Mouse (Mus musculus): Measurements from ENCODE around the gene Map3k4. TPM values are rescaled to one million over a fixed set of nuclear protein-coding genes. Genes with fewer than 3 reads are reported as not detected.

Gene Map3k4
- polyA plus RNA-seq, 1 experiment from 2014 or later: 39.7 TPM

- Histone ChIP-seq H3K4me3 (ENCODE audit: low read length) (no peak overlapping the region), H3K9ac (ENCODE audit: low read depth, low read length) (no peak overlapping the region), H3K4me2 (ENCODE audit: low read length) (no peak overlapping the region), H3K36me3 (ENCODE audit: control insufficient read depth, insufficient read depth, low read length) (peaks cover 48% of the 10 kb centered on the region), H3K27ac (ENCODE audit: low read depth, low read length) (no peak overlapping the region), H3K27me3 (replicated peaks; ENCODE audit: control insufficient read depth, insufficient read depth, low read length) (no peaks in the 10 kb centered on the region), H3K4me1 (ENCODE audit: control insufficient read depth, insufficient read depth, low read depth, low read length) (no peaks in the 10 kb centered on the region), H3K9me3 (ENCODE audit: control insufficient read depth, low read length) (peaks cover 5% of the 10 kb centered on the region; the same call in 1 of the 2 replicates)
- 95% methylated on average over 19 of the region's 19 CpGs for WGBS
- ATAC-seq: no peak
Measured at GRCm38 (mm10) chr17:12249783-12250504, 68.7 kb downstream of the Map3k4 start.

- Histone ChIP-seq H3K4me2 (ENCODE audit: low read length) (no peak overlapping the region), H3K9ac (ENCODE audit: low read depth, low read length) (no peak overlapping the region), H3K9me3 (ENCODE audit: control insufficient read depth, low read length) (no peaks in the 10 kb centered on the region), H3K27ac (ENCODE audit: low read depth, low read length) (no peak overlapping the region), H3K4me3 (ENCODE audit: low read length) (no peak overlapping the region), H3K36me3 (ENCODE audit: control insufficient read depth, insufficient read depth, low read length) (peaks cover 21% of the 10 kb centered on the region), H3K27me3 (replicated peaks; ENCODE audit: control insufficient read depth, insufficient read depth, low read length) (no peaks in the 10 kb centered on the region), H3K4me1 (ENCODE audit: control insufficient read depth, insufficient read depth, low read depth, low read length) (no peaks in the 10 kb centered on the region)
- no peak for ATAC-seq
- WGBS: 96% methylated on average over 3 of the region's 3 CpGs
Measured at GRCm38 (mm10) chr17:12240701-12241100, 77.9 kb downstream of the Map3k4 start.

GRCm38 (mm10) chr17:12232724-12233123 is 85.9 kb downstream of the Map3k4 start:
- peaks cover 35% of the 10 kb centered on the region for H3K36me3 ChIP-seq (ENCODE audit: control insufficient read depth, insufficient read depth, low read length)
- whole genome bisulfite sequencing: 96% methylated on average over 6 of the region's 6 CpGs

GRCm38 (mm10) chr17:12231087-12231486 is 87.5 kb downstream of the Map3k4 start:
- H3K27ac ChIP-seq (ENCODE audit: low read depth, low read length): no peak overlapping the region
- H3K4me2 ChIP-seq (ENCODE audit: low read length): no peak overlapping the region
- no peaks in the 10 kb centered on the region for H3K9me3 ChIP-seq (ENCODE audit: control insufficient read depth, low read length)
- no peak overlapping the region for H3K4me3 ChIP-seq (ENCODE audit: low read length)
- peaks cover 42% of the 10 kb centered on the region for H3K36me3 ChIP-seq (ENCODE audit: control insufficient read depth, insufficient read depth, low read length)
- no peak for ATAC-seq
- no peaks in the 10 kb centered on the region; the same call in 1 of the 2 replicates for H3K4me1 ChIP-seq (ENCODE audit: control insufficient read depth, insufficient read depth, low read depth, low read length)
- WGBS: 94% methylated on average over 7 of the region's 7 CpGs
- H3K27me3 ChIP-seq (replicated peaks; ENCODE audit: control insufficient read depth, insufficient read depth, low read length): no peaks in the 10 kb centered on the region
- no peak overlapping the region for H3K9ac ChIP-seq (ENCODE audit: low read depth, low read length)

More at GRCm38 (mm10) chr17:12232724-12233123, 85.9 kb downstream of the Map3k4 start:
- no peaks in the 10 kb centered on the region; the same call in 1 of the 2 replicates for H3K4me1 ChIP-seq (ENCODE audit: control insufficient read depth, insufficient read depth, low read depth, low read length)
- H3K9ac ChIP-seq (ENCODE audit: low read depth, low read length): no peak overlapping the region
- ATAC-seq: no peak
- no peak overlapping the region for H3K4me3 ChIP-seq (ENCODE audit: low read length)
- no peaks in the 10 kb centered on the region for H3K27me3 ChIP-seq (replicated peaks; ENCODE audit: control insufficient read depth, insufficient read depth, low read length)
- no peaks in the 10 kb centered on the region for H3K9me3 ChIP-seq (ENCODE audit: control insufficient read depth, low read length)
- no peak overlapping the region for H3K4me2 ChIP-seq (ENCODE audit: low read length)
- no peak overlapping the region for H3K27ac ChIP-seq (ENCODE audit: low read depth, low read length)

- H3K4me2 ChIP-seq (ENCODE audit: low read length): no peak overlapping the region
- no peaks in the 10 kb centered on the region for H3K9me3 ChIP-seq (ENCODE audit: control insufficient read depth, low read length)
- H3K4me1 ChIP-seq (ENCODE audit: control insufficient read depth, insufficient read depth, low read depth, low read length): peaks cover 1% of the 10 kb centered on the region; the same call in 1 of the 2 replicates
- H3K27ac ChIP-seq (ENCODE audit: low read depth, low read length): peak overlapping the region; percentile 50
- no peaks in the 10 kb centered on the region for H3K27me3 ChIP-seq (replicated peaks; ENCODE audit: control insufficient read depth, insufficient read depth, low read length)
- H3K36me3 ChIP-seq (ENCODE audit: control insufficient read depth, insufficient read depth, low read length): peaks cover 34% of the 10 kb centered on the region
- WGBS: 69% methylated on average over 6 of the region's 6 CpGs
- H3K4me3 ChIP-seq (ENCODE audit: low read length): no peak overlapping the region
- peak; percentile 87 for ATAC-seq
- no peak overlapping the region for H3K9ac ChIP-seq (ENCODE audit: low read depth, low read length)
Measured at GRCm38 (mm10) chr17:12230167-12230566, 88.4 kb downstream of the Map3k4 start.

GRCm38 (mm10) chr17:12229756-12230155 is 88.8 kb downstream of the Map3k4 start:
- 87% methylated on average over 9 of the region's 9 CpGs for whole genome bisulfite sequencing
- H3K9ac ChIP-seq (ENCODE audit: low read depth, low read length): no peak overlapping the region
- H3K4me1 ChIP-seq (ENCODE audit: control insufficient read depth, insufficient read depth, low read depth, low read length): peaks cover 3% of the 10 kb centered on the region; the same call in 1 of the 2 replicates
- no peak overlapping the region for H3K4me3 ChIP-seq (ENCODE audit: low read length)
- no peak overlapping the region for H3K4me2 ChIP-seq (ENCODE audit: low read length)
- H3K27ac ChIP-seq (ENCODE audit: low read depth, low read length): peak overlapping the region; percentile 45
- H3K9me3 ChIP-seq (ENCODE audit: control insufficient read depth, low read length): no peaks in the 10 kb centered on the region
- peaks cover 30% of the 10 kb centered on the region for H3K36me3 ChIP-seq (ENCODE audit: control insufficient read depth, insufficient read depth, low read length)
- 0 out of 2 replicates have a peak, but pooled peaks have one; percentile 26 for ATAC-seq
- no peaks in the 10 kb centered on the region for H3K27me3 ChIP-seq (replicated peaks; ENCODE audit: control insufficient read depth, insufficient read depth, low read length)

GRCm38 (mm10) chr17:12228471-12228870 is 90.1 kb downstream of the Map3k4 start:
- Histone ChIP-seq H3K36me3 (ENCODE audit: control insufficient read depth, insufficient read depth, low read length) (peaks cover 23% of the 10 kb centered on the region), H3K4me3 (ENCODE audit: low read length) (no peak overlapping the region), H3K9ac (ENCODE audit: low read depth, low read length) (no peak overlapping the region), H3K9me3 (ENCODE audit: control insufficient read depth, low read length) (no peaks in the 10 kb centered on the region), H3K4me1 (ENCODE audit: control insufficient read depth, insufficient read depth, low read depth, low read length) (peaks cover 6% of the 10 kb centered on the region), H3K27me3 (replicated peaks; ENCODE audit: control insufficient read depth, insufficient read depth, low read length) (no peaks in the 10 kb centered on the region), H3K27ac (ENCODE audit: low read depth, low read length) (no peak overlapping the region), H3K4me2 (ENCODE audit: low read length) (no peak overlapping the region)
- ATAC-seq: no peak
- 99% methylated on average over 7 of the region's 7 CpGs for WGBS

GRCm38 (mm10) chr17:12228001-12228400 is 90.6 kb downstream of the Map3k4 start:
- H3K9ac ChIP-seq (ENCODE audit: low read depth, low read length): no peak overlapping the region
- 83% methylated on average over 10 of the region's 10 CpGs for WGBS

GRCm38 (mm10) chr17:12226551-12226950 is 92.0 kb downstream of the Map3k4 start:
- H3K4me2 ChIP-seq (ENCODE audit: low read length): no peak overlapping the region
- no peak overlapping the region for H3K27ac ChIP-seq (ENCODE audit: low read depth, low read length)
- no peaks in the 10 kb centered on the region for H3K9me3 ChIP-seq (ENCODE audit: control insufficient read depth, low read length)
- H3K36me3 ChIP-seq (ENCODE audit: control insufficient read depth, insufficient read depth, low read length): peaks cover 20% of the 10 kb centered on the region
- H3K9ac ChIP-seq (ENCODE audit: low read depth, low read length): no peak overlapping the region
- no peaks in the 10 kb centered on the region for H3K27me3 ChIP-seq (replicated peaks; ENCODE audit: control insufficient read depth, insufficient read depth, low read length)
- peaks cover 6% of the 10 kb centered on the region for H3K4me1 ChIP-seq (ENCODE audit: control insufficient read depth, insufficient read depth, low read depth, low read length)
- ATAC-seq: no peak
- H3K4me3 ChIP-seq (ENCODE audit: low read length): no peak overlapping the region
- 72% methylated on average over 12 of the region's 12 CpGs for WGBS

More at GRCm38 (mm10) chr17:12228001-12228400, 90.6 kb downstream of the Map3k4 start:
- H3K4me2 ChIP-seq (ENCODE audit: low read length): no peak overlapping the region
- no peaks in the 10 kb centered on the region for H3K9me3 ChIP-seq (ENCODE audit: control insufficient read depth, low read length)
- H3K27ac ChIP-seq (ENCODE audit: low read depth, low read length): no peak overlapping the region
- peaks cover 22% of the 10 kb centered on the region for H3K36me3 ChIP-seq (ENCODE audit: control insufficient read depth, insufficient read depth, low read length)
- peaks cover 6% of the 10 kb centered on the region for H3K4me1 ChIP-seq (ENCODE audit: control insufficient read depth, insufficient read depth, low read depth, low read length)
- H3K4me3 ChIP-seq (ENCODE audit: low read length): no peak overlapping the region
- no peak for ATAC-seq
- no peaks in the 10 kb centered on the region for H3K27me3 ChIP-seq (replicated peaks; ENCODE audit: control insufficient read depth, insufficient read depth, low read length)

All from hindbrain, embryonic 16.5 days (tissue).